Mouse (Mus musculus) small intestine, adult 2 months (tissue): ENCODE measurements around the gene Aldh9a1.

Experiments used
- CTCF ChIP-seq: fragments of 200-500 bp; IDR thresholded peaks from 2 replicates; pipeline ENCODE4 v1.5.1; 2012; ENCODE audit warnings: low read depth, mild to moderate bottlenecking, control low read depth, inconsistent platforms, low read length, moderate library complexity, mixed read lengths; ENCODE audit not compliant: insufficient replicate concordance, insufficient read length; ENCODE audit errors: extremely low read depth
- POLR2A ChIP-seq: fragments of 200-500 bp; IDR thresholded peaks from 2 replicates; pipeline ENCODE4 v1.6.1; 2012; ENCODE audit warnings: low read depth, mild to moderate bottlenecking, control low read depth, inconsistent platforms, low read length, moderate library complexity

DNA sequence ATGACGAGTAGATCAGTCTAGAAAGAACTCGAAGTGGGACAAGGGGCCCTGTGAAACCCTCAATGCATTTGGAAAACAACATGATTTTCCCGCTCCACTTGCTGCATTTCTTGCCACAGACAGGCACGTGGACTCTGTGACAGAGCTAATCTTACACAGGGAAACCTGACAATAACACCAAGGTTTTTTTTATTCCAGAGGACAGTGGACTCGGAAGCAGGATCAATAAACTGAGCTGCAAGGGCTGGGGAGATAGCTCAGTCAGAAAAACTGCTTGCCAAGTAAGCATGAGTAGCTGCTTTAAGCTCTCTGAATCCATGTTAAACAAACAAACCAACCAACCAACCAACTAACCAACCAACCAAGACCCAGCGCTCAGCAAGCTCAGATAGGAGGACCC lies 41.5 kb downstream of the Aldh9a1 start:
- TF ChIP-seq POLR2A (no peak), CTCF (no peak)
